Mouse (Mus musculus) heart, embryonic 16.5 days (tissue): ENCODE data around the gene Ano4. TPM values are rescaled to one million over a fixed set of nuclear protein-coding genes. Genes with fewer than 3 reads are reported as not detected.

ENCODE experiments used
- polyA plus RNA-seq: library from polyadenylated mRNA; unstranded; fragments of >200 nt; fragmentation: Nextera tagmentation; extraction: Ambion mirVana; gene quantifications from 2 replicates; pipeline ENCODE4 v1.2.1, GENCODE M21; 2015

Gene Ano4
- polyA plus RNA-seq, 1 experiment from 2014 or later, result 3.5 TPM

Other genes with a start within 250 kb of the Ano4 start
- 20.2 and 23.1 TPM in 2 replicates for gene Gas2l3, start 99.2 kb upstream of the Ano4 start, polyA plus RNA-seq
- gene Nr1h4, start 188.8 kb upstream of the Ano4 start, polyA plus RNA-seq, result 0.99 and 1.2 TPM in 2 replicates